Mouse (Mus musculus): ENCODE data around the gene Nlrp6. TPM values are rescaled to one million over a fixed set of nuclear protein-coding genes. Genes with fewer than 3 reads are reported as not detected.
"Not testable (repeated sequence)": the region's sequence is repeated elsewhere in the genome, so short reads cannot be mapped to it uniquely, and the experiment has no call there.

Nlrp6 gene
- polyA plus RNA-seq (2015; fragmentation: Nextera tagmentation; extraction: Ambion mirVana), result 0.07 and 0.25 TPM in 2 replicates

DNA sequence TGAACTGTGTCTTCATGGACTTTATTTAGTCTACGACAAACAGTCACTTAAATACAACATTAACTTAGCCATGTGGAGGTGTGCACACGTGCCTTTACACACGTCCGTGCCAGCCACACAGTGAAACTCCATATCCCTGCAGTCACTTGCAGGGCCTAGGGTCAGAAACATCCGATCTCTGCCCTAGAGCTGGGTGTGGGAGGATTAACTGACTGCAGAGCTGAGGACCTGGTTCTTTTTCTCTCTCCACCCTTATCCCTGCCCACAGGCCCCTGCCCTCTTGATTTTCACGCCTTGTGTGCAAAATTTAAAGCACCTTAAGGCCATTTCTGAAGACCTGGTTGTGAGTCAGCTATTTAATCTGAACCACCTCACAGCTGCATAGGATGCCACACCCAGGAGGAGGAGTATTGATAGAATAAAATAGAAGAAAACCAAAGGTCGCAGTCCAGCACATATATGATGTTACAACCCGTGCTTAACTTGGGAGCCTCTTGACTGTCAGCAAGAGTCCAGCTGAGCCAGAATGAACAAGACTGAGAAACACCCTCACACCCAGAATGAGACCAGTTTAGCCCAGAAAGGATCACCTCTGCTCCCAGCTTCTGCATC lies at the start of gene Nlrp6:
TSS of gene Nlrp6 (plus strand) at position 485 of the 612 bp plus-strand sequence.
- Histone ChIP-seq H3K4me1 (peaks cover 14% of the 10 kb centered on the region), H3K27ac (replicated peaks) (no peak within 1 kb of the TSS), H3K9ac (no peak within 1 kb of the TSS), H3K4me3 (replicated peaks) (no peak within 1 kb of the TSS), H3K9me3 (replicated peaks) (no peaks in the 10 kb centered on the region), H3K36me3 (no peaks in the 10 kb centered on the region), H3K27me3 (peaks cover 73% of the 10 kb centered on the region), H3K4me2 (replicated peaks) (no peak within 1 kb of the TSS)
- 64% methylated on average over 8 of the region's 8 CpGs for WGBS
- ATAC-seq (ENCODE audit: insufficient number of reproducible peaks, low FRiP score, low TSS enrichment, low read depth), result no peak

GRCm38 (mm10) chr7:140874224-140874623 lies 46.5 kb upstream of the Nlrp6 start:
- Histone ChIP-seq H3K9me3 (replicated peaks) (no peaks in the 10 kb centered on the region), H3K4me1 (no peaks in the 10 kb centered on the region), H3K27ac (replicated peaks) (no peak overlapping the region), H3K4me2 (replicated peaks) (no peak overlapping the region), H3K27me3 (no peaks in the 10 kb centered on the region), H3K9ac (no peak overlapping the region), H3K4me3 (replicated peaks) (no peak overlapping the region), H3K36me3 (peaks cover 23% of the 10 kb centered on the region)
- ATAC-seq (ENCODE audit: insufficient number of reproducible peaks, low FRiP score, low TSS enrichment, low read depth), result no peak
- 82% methylated on average over 4 of the region's 4 CpGs for WGBS

- no peaks in the 10 kb centered on the region for H3K9me3 ChIP-seq (replicated peaks)
- H3K27me3 ChIP-seq, result no peaks in the 10 kb centered on the region
- H3K4me1 ChIP-seq, result 0 out of 2 replicates have a peak, but pooled peaks cover 3% of the 10 kb centered on the region
- 63% methylated on average over 6 of the region's 6 CpGs for WGBS
- H3K4me2 ChIP-seq (replicated peaks), result no peak overlapping the region
- H3K27ac ChIP-seq (replicated peaks), result no peak overlapping the region
- peaks cover 16% of the 10 kb centered on the region; the same call in 1 of the 2 replicates for H3K36me3 ChIP-seq
- no peak overlapping the region for H3K9ac ChIP-seq
- ATAC-seq (ENCODE audit: insufficient number of reproducible peaks, low FRiP score, low TSS enrichment, low read depth), result no peak
- no peak overlapping the region for H3K4me3 ChIP-seq (replicated peaks)
Measured at GRCm38 (mm10) chr7:140877364-140877763, 43.3 kb upstream of the Nlrp6 start.

GRCm38 (mm10) chr7:140879355-140879754 lies 41.3 kb upstream of the Nlrp6 start:
- 89% methylated on average over 7 of the region's 7 CpGs for WGBS
- no peaks in the 10 kb centered on the region for H3K9me3 ChIP-seq (replicated peaks)
- peaks cover 12% of the 10 kb centered on the region for H3K4me1 ChIP-seq
- H3K36me3 ChIP-seq, result peaks cover 14% of the 10 kb centered on the region; the same call in 1 of the 2 replicates
- H3K4me2 ChIP-seq (replicated peaks), result no peak overlapping the region
- H3K27me3 ChIP-seq, result no peaks in the 10 kb centered on the region
- H3K9ac ChIP-seq, result no peak overlapping the region
- no peak for ATAC-seq (ENCODE audit: insufficient number of reproducible peaks, low FRiP score, low TSS enrichment, low read depth)
- H3K4me3 ChIP-seq (replicated peaks), result no peak overlapping the region
- H3K27ac ChIP-seq (replicated peaks), result no peak overlapping the region

GRCm38 (mm10) chr7:140880419-140880818 lies 40.3 kb upstream of the Nlrp6 start:
- H3K36me3 ChIP-seq, result peaks cover 7% of the 10 kb centered on the region; the same call in 1 of the 2 replicates
- no peak overlapping the region for H3K9ac ChIP-seq
- H3K4me2 ChIP-seq (replicated peaks), result 0 out of 2 replicates have a peak overlapping the region, but pooled peaks have one; percentile 56
- 77% methylated on average over 3 of the region's 3 CpGs for WGBS
- peaks cover 12% of the 10 kb centered on the region for H3K4me1 ChIP-seq
- ATAC-seq (ENCODE audit: insufficient number of reproducible peaks, low FRiP score, low TSS enrichment, low read depth), result no peak
- no peak overlapping the region for H3K4me3 ChIP-seq (replicated peaks)
- no peaks in the 10 kb centered on the region for H3K27me3 ChIP-seq
- no peaks in the 10 kb centered on the region for H3K9me3 ChIP-seq (replicated peaks)
- H3K27ac ChIP-seq (replicated peaks), result no peak overlapping the region

- Histone ChIP-seq H3K27ac (replicated peaks) (no peak overlapping the region), H3K4me1 (peaks cover 12% of the 10 kb centered on the region), H3K27me3 (no peaks in the 10 kb centered on the region), H3K36me3 (peaks cover 7% of the 10 kb centered on the region), H3K4me2 (replicated peaks) (peak overlapping the region; percentile 56), H3K4me3 (replicated peaks) (peak overlapping the region; percentile 93), H3K9ac (peak overlapping the region; percentile 89), H3K9me3 (replicated peaks) (no peaks in the 10 kb centered on the region)
- 17% methylated on average over 8 of the region's 8 CpGs for WGBS
- no peak for ATAC-seq (ENCODE audit: insufficient number of reproducible peaks, low FRiP score, low TSS enrichment, low read depth)
Measured at GRCm38 (mm10) chr7:140880865-140881515, 39.7 kb upstream of the Nlrp6 start.

GRCm38 (mm10) chr7:140881696-140882468 lies 38.8 kb upstream of the Nlrp6 start, which contains the start of the genes Psmd13 and Sirt3:
Gene Psmd13, plus strand, starts transcription at chr7:140881968.
Gene Sirt3, minus strand, starts transcription at chr7:140882309.
- WGBS, result under 1% methylated on average over 59 of the region's 59 CpGs

DNA sequence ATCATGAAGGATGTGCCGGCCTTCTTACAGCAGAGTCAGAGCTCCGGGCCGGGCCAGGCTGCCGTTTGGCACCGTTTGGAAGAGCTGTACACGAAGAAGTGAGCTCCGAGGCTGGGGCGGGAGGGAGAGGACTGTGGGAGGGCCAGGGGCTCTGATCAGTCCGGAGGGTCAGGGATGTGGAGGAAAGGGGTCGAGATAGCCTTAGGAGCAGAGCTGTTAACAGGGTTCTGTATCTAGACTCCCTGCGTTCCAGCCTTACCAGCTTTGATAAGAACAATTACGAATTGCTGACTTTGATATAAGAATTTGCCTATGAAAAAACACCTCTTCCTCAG lies 38.3 kb upstream of the Nlrp6 start:
- H3K4me2 ChIP-seq (replicated peaks), result peak overlapping the region; percentile 56
- H3K4me1 ChIP-seq, result peaks cover 12% of the 10 kb centered on the region
- peaks cover 19% of the 10 kb centered on the region for H3K36me3 ChIP-seq
- H3K27ac ChIP-seq (replicated peaks), result peak overlapping the region; percentile 70
- peak overlapping the region; percentile 93 for H3K4me3 ChIP-seq (replicated peaks)
- WGBS, result 1% methylated on average over 12 of the region's 12 CpGs
- no peaks in the 10 kb centered on the region for H3K9me3 ChIP-seq (replicated peaks)
- peak; percentile 39 for ATAC-seq (ENCODE audit: insufficient number of reproducible peaks, low FRiP score, low TSS enrichment, low read depth)
- H3K27me3 ChIP-seq, result no peaks in the 10 kb centered on the region
- peak overlapping the region; percentile 89 for H3K9ac ChIP-seq

More at GRCm38 (mm10) chr7:140881696-140882468, 38.8 kb upstream of the Nlrp6 start, which contains the start of the genes Psmd13 and Sirt3:
- peak; percentile 95 for ATAC-seq (ENCODE audit: insufficient number of reproducible peaks, low FRiP score, low TSS enrichment, low read depth)
- Histone ChIP-seq H3K4me2 (replicated peaks) (peak within 1 kb of the TSS; percentile 56), H3K36me3 (peaks cover 13% of the 10 kb centered on the region), H3K27me3 (no peaks in the 10 kb centered on the region), H3K9me3 (replicated peaks) (no peaks in the 10 kb centered on the region), H3K4me3 (replicated peaks) (peak within 1 kb of the TSS; percentile 93), H3K27ac (replicated peaks) (peak within 1 kb of the TSS; percentile 70), H3K4me1 (peaks cover 12% of the 10 kb centered on the region), H3K9ac (peak within 1 kb of the TSS; percentile 89)

DNA sequence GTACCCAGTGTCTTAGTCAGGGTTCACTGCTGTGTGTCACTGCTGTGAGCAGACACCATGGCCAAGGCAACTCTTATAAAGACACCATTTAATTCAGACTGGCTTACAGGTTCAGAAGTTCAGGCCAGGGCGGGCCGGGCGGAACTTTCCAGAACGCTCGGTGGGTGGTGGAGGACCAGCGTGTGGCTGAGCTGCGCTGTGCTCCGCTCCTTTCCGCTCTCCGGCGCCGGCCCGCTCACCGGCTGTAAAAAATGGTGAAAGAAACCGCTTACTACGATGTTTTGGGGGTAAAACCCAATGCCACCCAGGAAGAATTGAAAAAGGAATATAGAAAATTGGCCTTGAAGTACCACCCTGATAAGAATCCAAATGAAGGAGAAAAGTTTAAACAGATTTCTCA lies 30.1 kb upstream of the Nlrp6 start:
- not testable (repeated sequence) for H3K4me2 ChIP-seq (replicated peaks); H3K27me3 ChIP-seq; H3K9ac ChIP-seq; H3K27ac ChIP-seq (replicated peaks); ATAC-seq (ENCODE audit: insufficient number of reproducible peaks, low FRiP score, low TSS enrichment, low read depth); H3K4me1 ChIP-seq; H3K4me3 ChIP-seq (replicated peaks); H3K9me3 ChIP-seq (replicated peaks)
- H3K36me3 ChIP-seq, result peaks cover 80% of the 10 kb centered on the region
- whole genome bisulfite sequencing, result 93% methylated on average over 16 of the region's 16 CpGs

DNA sequence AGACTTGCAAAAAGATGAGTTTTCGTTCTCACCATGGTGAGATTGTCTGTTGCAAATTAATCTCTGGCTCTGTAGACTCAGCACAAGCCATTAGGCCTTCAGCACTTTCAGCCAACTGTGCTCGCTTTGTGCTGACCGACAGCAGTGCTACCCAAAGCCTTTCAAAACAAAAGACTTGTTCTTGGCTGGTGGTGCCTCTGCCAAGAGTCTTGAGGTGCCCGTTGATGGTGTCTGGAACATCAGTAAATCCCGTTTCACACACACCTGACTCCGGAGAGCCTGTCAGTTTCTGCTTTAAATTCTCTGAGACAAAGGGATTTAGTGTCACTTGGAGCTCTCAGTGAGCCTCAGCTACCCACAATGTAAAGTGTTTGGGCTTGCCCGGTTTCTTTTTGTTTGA lies 26.7 kb upstream of the Nlrp6 start:
- Histone ChIP-seq H3K4me1 (no peaks in the 10 kb centered on the region), H3K36me3 (peaks cover 77% of the 10 kb centered on the region), H3K4me3 (replicated peaks) (no peak overlapping the region), H3K27ac (replicated peaks) (no peak overlapping the region), H3K4me2 (replicated peaks) (no peak overlapping the region), H3K9me3 (replicated peaks) (no peaks in the 10 kb centered on the region), H3K9ac (no peak overlapping the region), H3K27me3 (no peaks in the 10 kb centered on the region)
- 80% methylated on average over 7 of the region's 7 CpGs for WGBS
- ATAC-seq (ENCODE audit: insufficient number of reproducible peaks, low FRiP score, low TSS enrichment, low read depth), result no peak

- no peak for ATAC-seq (ENCODE audit: insufficient number of reproducible peaks, low FRiP score, low TSS enrichment, low read depth)
- no peak overlapping the region for H3K9ac ChIP-seq
- no peaks in the 10 kb centered on the region for H3K27me3 ChIP-seq
- 89% methylated on average over 3 of the region's 3 CpGs for WGBS
- H3K27ac ChIP-seq (replicated peaks), result no peak overlapping the region
- no peaks in the 10 kb centered on the region for H3K9me3 ChIP-seq (replicated peaks)
- no peak overlapping the region for H3K4me2 ChIP-seq (replicated peaks)
- H3K4me1 ChIP-seq, result no peaks in the 10 kb centered on the region
- peaks cover 74% of the 10 kb centered on the region for H3K36me3 ChIP-seq
- no peak overlapping the region for H3K4me3 ChIP-seq (replicated peaks)
Measured at GRCm38 (mm10) chr7:140894611-140895010, 26.1 kb upstream of the Nlrp6 start.
